Mouse (Mus musculus) kidney, embryonic 14.5 days (tissue): ENCODE data around the gene Net1. TPM values are rescaled to one million over a fixed set of nuclear protein-coding genes. Genes with fewer than 3 reads are reported as not detected.
"Not testable (repeated sequence)": the region's sequence is repeated elsewhere in the genome, so short reads cannot be mapped to it uniquely, and the experiment has no call there.

Source experiments
- ATAC-seq: fragments of 200-750 bp; cut with Nextera tagmentation; 2 replicates; pipeline ENCODE4 v1.8.0; 2017; ENCODE audit warnings: moderate number of reproducible peaks, mild to moderate bottlenecking, moderate TSS enrichment, moderate library complexity; ENCODE audit not compliant: low FRiP score, low TSS enrichment
- H3K27ac ChIP-seq: fragments of 300-500 bp; sonication (generic); 2 replicates; pipeline ENCODE4 v1.5.1; 2014; ENCODE audit warnings: low read depth, mild to moderate bottlenecking, low read length, moderate library complexity, mixed read lengths
- H3K27me3 ChIP-seq: fragments of 300-500 bp; sonication (generic); 2 replicates; pipeline ENCODE4 v1.6.1; 2014; ENCODE audit warnings: mild to moderate bottlenecking, low read length; ENCODE audit not compliant: control insufficient read depth, insufficient read depth
- H3K36me3 ChIP-seq: fragments of 300-500 bp; sonication (generic); 2 replicates; pipeline ENCODE4 v1.6.1; 2014; ENCODE audit warnings: low read length, mixed read lengths; ENCODE audit not compliant: control insufficient read depth, insufficient read depth
- H3K4me1 ChIP-seq: fragments of 300-500 bp; sonication (generic); 2 replicates; pipeline ENCODE4 v1.6.1; 2014; ENCODE audit warnings: low read length, mixed read lengths; ENCODE audit not compliant: control insufficient read depth, insufficient read depth
- H3K4me2 ChIP-seq: fragments of 300-500 bp; sonication (generic); replicated peaks from 2 replicates; pipeline ENCODE4 v1.6.1; 2014; ENCODE audit warnings: low read depth, mild to moderate bottlenecking, low read length
- H3K4me3 ChIP-seq: fragments of 300-500 bp; sonication (generic); 2 replicates; pipeline ENCODE4 v1.5.1; 2014; ENCODE audit warnings: mild to moderate bottlenecking, low read length
- H3K9ac ChIP-seq: fragments of 300-500 bp; sonication (generic); 2 replicates; pipeline ENCODE4 v1.6.1; 2014; ENCODE audit warnings: low read depth, mild to moderate bottlenecking, low read length, moderate library complexity
- H3K9me3 ChIP-seq: fragments of 300-500 bp; sonication (generic); 2 replicates; pipeline ENCODE4 v1.6.1; 2016; ENCODE audit warnings: low read length; ENCODE audit not compliant: control insufficient read depth
- WGBS: fragments of 180-500 bp; shearing (Covaris S2); extraction: QIAGEN DNeasy Blood & Tissue Kit; methylation state at CpG from one replicate; pipeline ENCODE4 v1.1.7; 2014; 5-methylcytosine and 5-hydroxymethylcytosine counted together
- polyA plus RNA-seq: library from polyadenylated mRNA; unstranded; fragments of >200 nt; fragmentation: Nextera tagmentation; extraction: Ambion mirVana; gene quantifications from 2 replicates; pipeline ENCODE4 v1.2.1, GENCODE M21; 2014

Gene Net1
- polyA plus RNA-seq, 1 experiment from 2014 or later = 43.9 TPM

DNA sequence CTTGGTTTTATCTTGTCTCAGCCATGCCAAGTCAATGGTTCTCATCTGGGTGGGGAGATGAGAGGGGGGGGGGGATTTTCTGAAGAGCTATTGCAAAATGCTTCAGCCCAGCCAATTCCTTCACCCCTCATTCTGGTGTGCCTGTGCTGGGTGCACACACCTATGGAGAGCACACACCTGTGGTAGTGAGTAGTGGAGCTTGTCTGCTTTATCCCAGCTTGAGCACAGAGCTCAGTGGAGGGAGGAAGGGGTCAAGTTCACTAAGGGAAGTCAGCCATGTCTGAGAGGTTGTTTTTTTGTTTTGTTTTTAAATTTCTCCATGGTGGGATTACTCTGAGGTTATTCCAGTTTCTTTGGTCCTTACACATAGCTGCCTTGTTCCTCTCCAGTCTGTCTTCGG, 61.8 kb downstream of the Net1 start:
- H3K27ac ChIP-seq = no peak overlapping the region
- no peak overlapping the region for H3K4me3 ChIP-seq
- no peaks in the 10 kb centered on the region for H3K9me3 ChIP-seq
- no peak overlapping the region for H3K4me2 ChIP-seq
- no peaks in the 10 kb centered on the region for H3K36me3 ChIP-seq
- H3K9ac ChIP-seq = no peak overlapping the region
- no peaks in the 10 kb centered on the region for H3K4me1 ChIP-seq
- no peak for ATAC-seq
- no peaks in the 10 kb centered on the region for H3K27me3 ChIP-seq
- 68% methylated on average over 1 of the region's 1 CpGs for WGBS

DNA sequence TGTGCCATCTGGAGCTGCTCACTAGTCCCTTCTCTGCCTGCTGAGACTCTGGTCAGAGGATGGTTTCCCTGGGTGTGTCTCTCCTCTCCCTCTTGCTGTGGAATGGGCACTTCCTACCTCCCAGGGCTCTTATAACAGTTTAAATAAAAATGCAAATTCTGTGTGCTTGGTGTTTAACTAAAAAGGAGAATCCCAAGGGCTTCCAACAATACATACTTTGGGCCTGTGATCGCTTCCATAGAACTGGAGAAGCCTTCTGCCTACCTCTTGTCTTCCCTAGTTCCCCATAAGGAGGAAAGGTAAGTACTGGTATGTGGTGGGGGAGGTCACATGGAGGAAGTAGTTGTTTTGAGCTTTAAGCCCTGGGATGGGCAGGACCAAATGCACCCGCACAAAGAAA, 63.2 kb downstream of the Net1 start:
- Histone ChIP-seq H3K4me3 (no peak overlapping the region), H3K9me3 (no peaks in the 10 kb centered on the region), H3K27ac (no peak overlapping the region), H3K27me3 (no peaks in the 10 kb centered on the region), H3K4me2 (no peak overlapping the region), H3K36me3 (no peaks in the 10 kb centered on the region), H3K4me1 (no peaks in the 10 kb centered on the region), H3K9ac (no peak overlapping the region)
- WGBS = 98% methylated on average over 2 of the region's 2 CpGs
- ATAC-seq = no peak

DNA sequence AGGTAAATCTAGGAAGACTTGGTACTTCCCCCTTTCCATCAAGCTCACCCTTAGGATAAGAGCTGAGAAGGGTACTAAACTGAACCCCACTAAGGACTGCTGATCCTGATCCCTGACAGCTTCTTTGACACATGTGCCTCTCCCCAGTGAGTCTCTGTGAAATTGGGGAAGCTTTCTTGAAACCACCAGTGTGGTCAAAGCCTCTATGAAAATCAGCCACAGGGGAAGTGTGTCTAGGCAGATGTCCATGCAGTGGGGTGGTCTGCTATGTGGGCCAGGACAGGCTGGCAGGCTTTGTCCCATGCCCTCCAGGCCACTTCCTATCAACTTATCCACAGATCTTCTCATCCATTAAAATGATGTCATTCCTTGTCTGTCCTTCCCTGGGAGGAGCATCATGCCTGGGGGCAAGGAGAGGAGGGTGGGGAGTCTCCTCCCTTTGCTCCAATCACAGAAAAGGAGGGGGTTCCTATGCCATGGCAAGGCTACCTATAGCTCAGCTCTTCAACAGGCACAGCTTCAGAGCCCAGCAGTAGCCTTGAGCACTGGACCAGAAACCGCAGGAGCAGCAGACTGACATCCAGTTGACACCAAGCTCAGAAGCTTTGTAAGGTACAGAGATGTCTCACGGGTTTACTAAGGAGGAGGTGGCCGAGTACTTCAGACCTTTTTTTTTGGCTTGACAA, 64.2 kb downstream of the Net1 start, which contains the start of gene Calm5:
Calm5 (plus strand) TSS at position 526 of the 686 bp plus-strand sequence.
- not testable (repeated sequence) for H3K4me3 ChIP-seq, H3K27me3 ChIP-seq, H3K9me3 ChIP-seq, H3K4me1 ChIP-seq, ATAC-seq, H3K9ac ChIP-seq, H3K4me2 ChIP-seq, H3K36me3 ChIP-seq, H3K27ac ChIP-seq
- WGBS = 88% methylated on average over 3 of the region's 3 CpGs

DNA sequence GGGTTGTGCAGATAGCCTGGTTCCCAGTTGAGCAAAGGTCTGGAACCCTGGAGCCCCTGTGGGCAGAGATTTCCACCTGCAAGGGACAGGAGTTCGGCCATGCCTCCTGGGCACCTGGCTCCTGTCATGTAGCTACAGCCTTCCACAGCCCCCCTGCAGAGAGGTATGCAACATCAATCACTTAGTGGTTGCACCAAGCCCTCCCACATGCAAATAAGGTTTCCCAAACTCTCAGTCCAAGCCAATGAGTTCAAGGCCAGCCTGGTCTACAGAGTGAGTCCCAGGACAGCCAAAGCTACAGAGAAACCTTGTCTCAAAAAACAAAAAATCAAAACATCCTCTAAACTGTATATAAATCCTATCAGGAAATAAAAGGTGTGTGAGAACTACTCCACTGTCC, 67.7 kb downstream of the Net1 start:
- 56% methylated on average over 1 of the region's 1 CpGs for WGBS
- ATAC-seq = no peak
- no peaks in the 10 kb centered on the region for H3K9me3 ChIP-seq
- no peak overlapping the region for H3K27ac ChIP-seq
- no peaks in the 10 kb centered on the region for H3K36me3 ChIP-seq
- no peaks in the 10 kb centered on the region for H3K4me1 ChIP-seq
- no peak overlapping the region for H3K4me2 ChIP-seq
- no peak overlapping the region for H3K9ac ChIP-seq
- no peak overlapping the region for H3K4me3 ChIP-seq
- no peaks in the 10 kb centered on the region for H3K27me3 ChIP-seq

DNA sequence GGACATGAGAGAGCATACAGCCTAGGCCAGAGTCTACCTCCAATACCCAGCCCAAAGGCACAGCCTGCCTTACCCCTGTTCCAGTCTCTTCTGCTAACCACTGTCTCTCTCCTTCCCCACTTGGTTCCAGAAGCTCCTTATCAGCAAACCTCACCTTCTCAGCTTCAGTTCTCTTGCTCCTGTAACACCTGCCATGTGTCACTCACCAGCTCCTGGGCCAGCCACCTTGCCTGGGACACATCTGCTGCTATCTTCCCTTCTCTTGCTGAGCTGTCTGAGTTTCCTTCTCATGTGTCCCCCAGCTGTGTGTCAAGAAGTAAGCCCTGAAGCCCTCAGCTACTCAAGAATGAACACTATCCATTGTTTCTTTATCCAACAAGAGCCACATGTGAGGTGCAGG, 77.4 kb downstream of the Net1 start:
- not testable (repeated sequence) for H3K36me3 ChIP-seq, ATAC-seq, H3K27me3 ChIP-seq, H3K4me2 ChIP-seq, H3K9me3 ChIP-seq, H3K9ac ChIP-seq, H3K27ac ChIP-seq, H3K4me3 ChIP-seq, H3K4me1 ChIP-seq

DNA sequence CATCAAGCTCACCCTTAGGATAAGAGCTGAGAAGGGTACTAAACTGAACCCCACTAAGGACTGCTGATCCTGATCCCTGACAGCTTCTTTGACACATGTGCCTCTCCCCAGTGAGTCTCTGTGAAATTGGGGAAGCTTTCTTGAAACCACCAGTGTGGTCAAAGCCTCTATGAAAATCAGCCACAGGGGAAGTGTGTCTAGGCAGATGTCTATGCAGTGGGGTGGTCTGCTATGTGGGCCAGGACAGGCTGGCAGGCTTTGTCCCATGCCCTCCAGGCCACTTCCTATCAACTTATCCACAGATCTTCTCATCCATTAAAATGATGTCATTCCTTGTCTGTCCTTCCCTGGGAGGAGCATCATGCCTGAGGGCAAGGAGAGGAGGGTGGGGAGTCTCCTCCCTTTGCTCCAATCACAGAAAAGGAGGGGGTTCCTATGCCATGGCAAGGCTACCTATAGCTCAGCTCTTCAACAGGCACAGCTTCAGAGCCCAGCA, 80.7 kb downstream of the Net1 start, which contains the start of gene Calm4:
Calm4 (plus strand) TSS at position 446 of the 496 bp plus-strand sequence.
- not testable (repeated sequence) for H3K4me1 ChIP-seq, H3K9ac ChIP-seq, H3K4me2 ChIP-seq, H3K4me3 ChIP-seq, H3K36me3 ChIP-seq, ATAC-seq, H3K9me3 ChIP-seq, H3K27me3 ChIP-seq, H3K27ac ChIP-seq

DNA sequence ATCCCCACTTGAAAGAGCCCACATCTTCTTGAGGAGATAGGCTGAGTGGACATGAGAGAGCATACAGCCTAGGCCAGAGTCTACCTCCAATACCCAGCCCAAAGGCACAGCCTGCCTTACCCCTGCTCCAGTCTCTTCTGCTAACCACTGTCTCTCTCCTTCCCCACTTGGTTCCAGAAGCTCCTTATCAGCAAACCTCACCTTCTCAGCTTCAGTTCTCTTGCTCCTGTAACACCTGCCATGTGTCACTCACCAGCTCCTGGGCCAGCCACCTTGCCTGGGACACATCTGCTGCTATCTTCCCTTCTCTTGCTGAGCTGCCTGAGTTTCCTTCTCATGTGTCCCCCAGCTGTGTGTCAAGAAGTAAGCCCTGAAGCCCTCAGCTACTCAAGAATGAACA, 84.4 kb downstream of the Net1 start:
- H3K4me3 ChIP-seq, H3K4me2 ChIP-seq, H3K9ac ChIP-seq, H3K27me3 ChIP-seq, H3K27ac ChIP-seq, H3K9me3 ChIP-seq, H3K4me1 ChIP-seq, H3K36me3 ChIP-seq, ATAC-seq: not testable (repeated sequence)

DNA sequence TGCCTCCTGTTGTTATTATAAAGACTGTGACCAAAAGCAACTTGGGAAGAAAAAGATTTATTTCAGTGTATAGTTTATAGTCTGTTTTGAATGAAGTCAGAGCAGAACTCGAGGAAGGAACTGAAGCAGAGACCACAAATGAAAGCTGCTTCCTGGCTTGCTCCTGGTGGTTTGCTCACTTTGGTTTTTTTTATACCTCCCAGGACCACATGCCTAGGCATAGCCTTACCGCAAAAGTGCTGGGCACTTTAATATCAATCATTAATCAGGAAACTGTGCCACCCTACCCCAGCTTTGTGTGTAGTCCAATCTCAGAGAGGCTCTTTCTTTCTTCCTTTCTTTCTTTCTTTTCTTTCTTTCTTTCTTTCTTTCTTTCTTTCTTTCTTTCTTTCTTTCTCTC, 85.6 kb downstream of the Net1 start:
- Histone ChIP-seq H3K36me3 (no peaks in the 10 kb centered on the region), H3K4me3 (no peak overlapping the region), H3K27me3 (no peaks in the 10 kb centered on the region), H3K4me2 (no peak overlapping the region), H3K9me3 (no peaks in the 10 kb centered on the region), H3K9ac (no peak overlapping the region), H3K4me1 (no peaks in the 10 kb centered on the region), H3K27ac (no peak overlapping the region)
- 41% methylated on average over 2 of the region's 2 CpGs for WGBS
- ATAC-seq = no peak
